Mouse (Mus musculus) liver, embryonic 14.5 days (tissue): ENCODE data around the gene Dlgap4. TPM values are rescaled to one million over a fixed set of nuclear protein-coding genes. Genes with fewer than 3 reads are reported as not detected.

Source experiments
- ATAC-seq: fragments of 200-750 bp; cut with Nextera tagmentation; 2 replicates; pipeline ENCODE4 v1.8.0; 2017; ENCODE audit warnings: moderate number of reproducible peaks, mild to moderate bottlenecking, moderate library complexity; ENCODE audit not compliant: insufficient read depth
- DNase-seq, 3 experiments: peaks; one replicate each; pipeline ENCODE4 v3.0.0-alpha.2; 2012 to 2013; ENCODE audit warnings: low read depth in 3 of 3, low spot score in 3 of 3
- H3K27ac ChIP-seq: fragments of 300-500 bp; sonication (generic); 2 replicates; pipeline ENCODE4 v1.5.1; 2014; ENCODE audit warnings: moderate library complexity, mild to moderate bottlenecking, control low read depth, inconsistent platforms
- H3K27me3 ChIP-seq: fragments of 300-500 bp; sonication (generic); 2 replicates; pipeline ENCODE4 v1.6.1; 2014; ENCODE audit warnings: mild to moderate bottlenecking, low read length, moderate library complexity; ENCODE audit not compliant: control insufficient read depth, insufficient read depth
- H3K36me3 ChIP-seq: fragments of 300-500 bp; sonication (generic); replicated peaks from 2 replicates; pipeline ENCODE4 v1.6.1; 2014; ENCODE audit warnings: low read depth; ENCODE audit not compliant: control insufficient read depth, insufficient read depth
- H3K4me1 ChIP-seq, 2 experiments: fragments of 200-500 bp in 1 of 2; fragments of 300-500 bp in 1 of 2; sonication (generic) in 1 of 2; replicated peaks; 2 replicates each; pipeline ENCODE4 v1.6.1; 2012 to 2014; ENCODE audit warnings: antibody characterized with exemption in 1 of 2, inconsistent platforms in 1 of 2, low read length in 1 of 2; ENCODE audit not compliant: control insufficient read depth in 2 of 2, insufficient read depth in 2 of 2
- H3K4me2 ChIP-seq: fragments of 300-500 bp; sonication (generic); 2 replicates; pipeline ENCODE4 v1.6.1; 2014; ENCODE audit warnings: low read depth, mild to moderate bottlenecking, control low read depth, moderate library complexity
- H3K4me3 ChIP-seq, 2 experiments: fragments of 200-500 bp in 1 of 2; fragments of 300-500 bp in 1 of 2; sonication (generic) in 1 of 2; 2 replicates each; pipeline ENCODE4 v1.5.1; 2012 to 2014; ENCODE audit warnings: low read depth in 2 of 2, low read length in 2 of 2, mild to moderate bottlenecking in 2 of 2, control low read depth in 1 of 2, inconsistent platforms in 1 of 2, moderate library complexity in 1 of 2; ENCODE audit not compliant: insufficient read depth in 1 of 2
- H3K9ac ChIP-seq: fragments of 300-500 bp; sonication (generic); replicated peaks from 2 replicates; pipeline ENCODE4 v1.6.1; 2014; ENCODE audit warnings: mild to moderate bottlenecking, control low read depth, moderate library complexity
- H3K9me3 ChIP-seq: fragments of 300-500 bp; sonication (generic); 2 replicates; pipeline ENCODE4 v1.6.1; 2016; ENCODE audit warnings: low read length, mixed read lengths; ENCODE audit not compliant: control insufficient read depth
- CTCF ChIP-seq: IDR thresholded peaks from 2 replicates; pipeline ENCODE4 v1.5.1; 2016; ENCODE audit warnings: antibody characterized with exemption, low read depth, control low read depth
- EP300 ChIP-seq: IDR thresholded peaks from 2 replicates; pipeline ENCODE4 v1.6.1; 2016; ENCODE audit warnings: antibody characterized with exemption, low read depth
- WGBS: fragments of 180-500 bp; shearing (Covaris S2); extraction: QIAGEN DNeasy Blood & Tissue Kit; methylation state at CpG from one replicate; pipeline ENCODE4 v1.1.7; 2014; ENCODE audit not compliant: insufficient replicate concordance; 5-methylcytosine and 5-hydroxymethylcytosine counted together
- polyA plus RNA-seq, 2 experiments: library from polyadenylated mRNA; depleted of rRNA in 1 of 2; stranded (reverse) in 1 of 2; unstranded in 1 of 2; fragments of >200 nt; fragmentation: Nextera tagmentation in 1 of 2; extraction: Ambion mirVana in 1 of 2; gene quantifications; 2 replicates each; pipeline versions ENCODE4 v1.2.1 to v1.2.3; 2012 to 2014

The Dlgap4 gene
- polyA plus RNA-seq, 2 experiments = 6.6 to 9.7 TPM

DNA sequence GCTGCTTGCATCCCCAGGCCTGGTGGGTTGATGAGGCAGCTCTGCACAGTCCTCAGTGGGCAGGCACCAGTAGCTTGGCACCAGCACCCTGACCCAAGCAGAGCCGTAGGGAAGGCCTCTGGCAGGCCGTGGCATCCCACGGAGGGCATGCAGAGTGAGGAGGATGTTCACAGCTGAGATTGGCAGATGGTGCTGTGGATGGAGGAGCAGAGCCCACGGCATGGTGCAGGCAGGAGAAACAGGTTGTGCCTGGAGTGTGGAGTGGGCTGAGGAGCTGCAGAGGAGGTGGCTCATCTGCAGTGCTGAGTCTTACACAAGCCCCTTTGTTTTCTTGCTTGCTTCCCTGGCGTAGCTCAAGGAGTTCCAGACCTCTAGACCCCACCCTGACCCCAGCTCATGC, 40.6 kb downstream of the Dlgap4 start:
- H3K36me3 ChIP-seq = no peaks in the 10 kb centered on the region
- H3K9ac ChIP-seq = no peak overlapping the region
- H3K4me1 ChIP-seq = no peaks in the 10 kb centered on the region
- H3K4me3 ChIP-seq = no peak overlapping the region
- H3K27ac ChIP-seq = no peak overlapping the region
- H3K9me3 ChIP-seq = no peaks in the 10 kb centered on the region
- WGBS = 51% methylated on average over 5 of the region's 5 CpGs
- TF ChIP-seq CTCF (no peak), EP300 (no peak)
- H3K27me3 ChIP-seq = no peaks in the 10 kb centered on the region
- no peak overlapping the region for H3K4me2 ChIP-seq
- ATAC-seq (no peak), DNase-seq (no peak)

DNA sequence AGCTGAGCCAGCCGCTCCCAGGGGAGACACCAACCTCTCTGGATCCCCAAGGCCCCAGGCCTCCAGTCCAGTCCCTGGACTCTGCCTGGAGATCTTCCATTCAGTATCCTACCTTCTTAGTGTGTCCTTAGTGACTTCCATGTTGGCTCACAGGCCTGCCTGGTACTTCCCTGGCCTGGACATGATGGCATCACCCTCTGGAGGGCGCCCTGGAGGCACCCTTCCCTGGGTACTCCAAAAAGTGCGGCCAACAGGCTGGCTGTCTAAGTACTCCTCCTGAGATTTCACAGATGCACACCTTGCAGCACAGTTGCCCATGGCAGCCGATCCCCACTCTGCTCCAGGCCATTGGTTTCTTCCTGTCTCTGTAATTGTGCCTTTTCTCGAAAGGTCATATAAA, 42.1 kb downstream of the Dlgap4 start:
- H3K4me2 ChIP-seq = no peak overlapping the region
- H3K27me3 ChIP-seq = no peaks in the 10 kb centered on the region
- no peak overlapping the region for H3K4me3 ChIP-seq
- H3K36me3 ChIP-seq = no peaks in the 10 kb centered on the region
- TF ChIP-seq CTCF = 0 out of 2 replicates have a peak, but pooled peaks have one; percentile 27
- no peak for TF ChIP-seq EP300
- no peak for ATAC-seq
- H3K27ac ChIP-seq = no peak overlapping the region
- DNase-seq = no peak
- no peaks in the 10 kb centered on the region for H3K9me3 ChIP-seq
- WGBS = 49% methylated on average over 5 of the region's 5 CpGs
- H3K4me1 ChIP-seq = no peaks in the 10 kb centered on the region
- H3K9ac ChIP-seq = no peak overlapping the region

- ATAC-seq = no peak
- no peak for DNase-seq
- H3K4me1 ChIP-seq = no peaks in the 10 kb centered on the region
- no peak overlapping the region for H3K27ac ChIP-seq
- TF ChIP-seq CTCF (no peak), EP300 (no peak)
- WGBS = 68% methylated on average over 8 of the region's 8 CpGs
- no peaks in the 10 kb centered on the region for H3K27me3 ChIP-seq
- H3K9me3 ChIP-seq = no peaks in the 10 kb centered on the region
- H3K4me2 ChIP-seq = no peak overlapping the region
- H3K36me3 ChIP-seq = no peaks in the 10 kb centered on the region
- no peak overlapping the region for H3K4me3 ChIP-seq
- H3K9ac ChIP-seq = no peak overlapping the region
Measured at GRCm38 (mm10) chr2:156657522-156657921, 44.0 kb downstream of the Dlgap4 start.

DNA sequence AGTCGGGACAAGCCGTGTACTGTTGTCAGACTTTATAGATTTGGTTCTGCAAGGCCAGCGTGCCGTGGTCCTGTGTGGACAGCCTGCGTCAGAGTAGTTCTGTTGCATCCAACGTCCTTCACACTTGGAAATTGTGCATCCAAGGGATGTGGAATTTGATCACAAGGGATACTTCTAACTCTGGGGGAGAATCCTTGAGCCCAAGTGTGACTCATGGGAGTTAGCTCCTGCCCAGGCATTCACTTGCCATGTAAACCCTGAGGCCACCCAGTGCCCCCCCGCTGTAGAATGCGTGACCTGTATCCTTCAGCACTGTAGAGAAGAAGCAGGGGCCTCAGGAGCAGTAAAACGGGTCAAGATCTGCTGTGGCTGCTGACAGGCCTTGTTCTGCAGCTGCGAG, 44.7 kb downstream of the Dlgap4 start:
- 67% methylated on average over 10 of the region's 10 CpGs for WGBS
- Histone ChIP-seq H3K4me3 (no peak overlapping the region), H3K27ac (no peak overlapping the region), H3K4me2 (no peak overlapping the region), H3K9ac (no peak overlapping the region), H3K27me3 (no peaks in the 10 kb centered on the region), H3K4me1 (no peaks in the 10 kb centered on the region), H3K36me3 (no peaks in the 10 kb centered on the region), H3K9me3 (no peaks in the 10 kb centered on the region)
- no peak for ATAC-seq
- TF ChIP-seq CTCF (no peak), EP300 (no peak)
- no peak for DNase-seq

DNA sequence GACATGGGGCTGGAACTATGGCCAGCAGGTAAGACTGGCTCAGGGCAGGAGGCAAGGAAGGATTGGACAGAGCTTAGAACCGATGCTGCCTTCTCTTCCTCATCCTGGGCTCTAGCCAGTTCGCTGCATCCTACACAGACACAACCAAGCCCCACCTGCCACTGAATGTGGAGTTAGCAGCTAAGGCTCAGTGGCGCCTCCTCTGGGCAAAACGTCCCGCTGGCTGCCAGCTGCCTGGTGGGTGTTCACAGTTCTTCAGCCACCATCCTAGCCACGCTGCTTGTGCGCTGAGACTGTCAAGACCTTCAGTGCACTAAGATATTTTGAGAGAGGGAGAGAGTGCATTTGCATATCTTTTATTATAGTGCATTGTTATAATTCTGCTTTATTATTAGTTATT, 45.2 kb downstream of the Dlgap4 start:
- Histone ChIP-seq H3K36me3 (no peaks in the 10 kb centered on the region), H3K9ac (no peak overlapping the region), H3K27me3 (no peaks in the 10 kb centered on the region), H3K4me3 (no peak overlapping the region), H3K9me3 (no peaks in the 10 kb centered on the region), H3K4me1 (no peaks in the 10 kb centered on the region), H3K27ac (no peak overlapping the region), H3K4me2 (no peak overlapping the region)
- TF ChIP-seq CTCF = peak; percentile 57
- no peak for TF ChIP-seq EP300
- no peak for ATAC-seq
- 56% methylated on average over 7 of the region's 7 CpGs for WGBS
- DNase-seq = no peak

DNA sequence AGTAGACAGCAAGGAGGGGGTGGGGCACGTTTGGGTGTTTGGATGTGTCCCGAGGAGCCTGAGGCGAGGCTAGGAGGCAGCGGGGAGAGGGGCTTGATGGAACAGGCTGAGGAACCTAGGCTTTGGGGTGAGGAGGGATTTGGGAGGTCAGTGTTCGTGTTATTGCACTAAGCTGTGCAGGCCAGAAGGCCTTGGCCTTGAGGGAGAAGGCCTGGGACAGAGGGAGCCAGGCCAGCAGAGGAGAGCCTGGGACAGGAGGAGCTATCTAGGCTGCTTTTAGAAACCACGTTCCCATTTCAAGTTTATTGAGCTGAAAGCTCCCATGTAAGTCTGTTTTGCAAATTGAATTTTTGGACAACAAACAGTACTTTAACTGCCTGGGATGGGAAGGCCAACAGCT, 46.5 kb downstream of the Dlgap4 start:
- H3K9me3 ChIP-seq = no peaks in the 10 kb centered on the region
- DNase-seq (no peak), ATAC-seq (no peak)
- TF ChIP-seq CTCF (no peak), EP300 (no peak)
- no peak overlapping the region for H3K4me2 ChIP-seq
- H3K27me3 ChIP-seq = no peaks in the 10 kb centered on the region
- H3K9ac ChIP-seq = no peak overlapping the region
- H3K36me3 ChIP-seq = no peaks in the 10 kb centered on the region
- H3K27ac ChIP-seq = no peak overlapping the region
- no peaks in the 10 kb centered on the region for H3K4me1 ChIP-seq
- H3K4me3 ChIP-seq = no peak overlapping the region
- WGBS = 54% methylated on average over 6 of the region's 6 CpGs
